Mouse (Mus musculus) brain, embryonic 14.5 days (tissue): ENCODE results near the gene Cacna1d.

Experiments
- CTCF ChIP-seq: fragments of 200-500 bp; IDR thresholded peaks from 2 replicates; pipeline ENCODE4 v1.5.1; 2012; ENCODE audit warnings: inconsistent platforms, mild to moderate bottlenecking, moderate library complexity, borderline replicate concordance; ENCODE audit not compliant: insufficient read depth, insufficient read length; ENCODE audit errors: extremely low read depth
- POLR2A ChIP-seq: fragments of 200-500 bp; IDR thresholded peaks from 2 replicates; pipeline ENCODE4 v1.6.1; 2012; ENCODE audit warnings: mild to moderate bottlenecking, inconsistent platforms, borderline replicate concordance; ENCODE audit not compliant: poor library complexity, insufficient read depth, insufficient read length, severe bottlenecking; ENCODE audit errors: extremely low read depth

- TF ChIP-seq CTCF, result no peak
- no peak for TF ChIP-seq POLR2A
Observed at GRCm38 (mm10) chr14:30254776-30255175, 236.5 kb downstream of the Cacna1d start.
